Mouse (Mus musculus): ENCODE measurements around the gene Ndufs1.

DNA sequence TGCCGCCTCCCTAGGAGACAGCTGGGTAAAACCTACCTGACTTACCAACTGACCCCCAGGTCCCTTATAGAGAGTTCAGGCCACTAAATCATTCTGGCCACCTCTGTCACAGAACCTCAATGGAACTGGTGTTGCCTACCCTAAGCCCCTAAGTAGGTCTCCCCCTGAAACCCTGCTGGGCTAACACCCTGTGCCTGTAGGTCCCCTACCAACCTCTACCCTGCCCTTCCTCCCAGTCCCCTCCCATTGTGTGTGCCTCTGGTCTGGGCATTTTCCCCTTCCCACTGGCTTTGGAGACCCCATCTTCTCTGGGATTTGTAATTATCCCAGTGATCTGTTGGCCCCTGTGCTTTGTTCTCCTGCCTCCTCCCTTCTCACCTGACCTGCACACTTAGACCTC is 26.8 kb upstream of the Ndufs1 start:
- TF ChIP-seq CTCF (IDR thresholded peaks at IDR 0.05; ENCODE audit: extremely low read depth, insufficient read length, insufficient replicate concordance, low read depth, low read length), result no peak
- TF ChIP-seq POLR2A (IDR thresholded peaks at IDR 0.05; ENCODE audit: low read depth, low read length), result no peak

Data from small intestine, adult 2 months (tissue).